Mouse (Mus musculus) limb, embryonic 15.5 days (tissue): Measurements from ENCODE around the gene Trim40. TPM values are rescaled to one million over a fixed set of nuclear protein-coding genes. Genes with fewer than 3 reads are reported as not detected.

Source experiments
- ATAC-seq: fragments of 200-750 bp; cut with Nextera tagmentation; 2 replicates; pipeline ENCODE4 v1.8.0; 2017; ENCODE audit warnings: low read depth, moderate TSS enrichment; ENCODE audit not compliant: insufficient number of reproducible peaks, low FRiP score, low TSS enrichment
- H3K27ac ChIP-seq: fragments of 300-500 bp; sonication (generic); 2 replicates; pipeline ENCODE4 v1.5.1; 2015; ENCODE audit warnings: moderate library complexity, mild to moderate bottlenecking, inconsistent platforms
- H3K27me3 ChIP-seq: fragments of 300-500 bp; sonication (generic); 2 replicates; pipeline ENCODE4 v1.6.1; 2015; ENCODE audit warnings: inconsistent platforms
- H3K36me3 ChIP-seq: fragments of 300-500 bp; sonication (generic); 2 replicates; pipeline ENCODE4 v1.6.1; 2015; ENCODE audit warnings: inconsistent platforms
- H3K4me1 ChIP-seq: fragments of 300-500 bp; sonication (generic); 2 replicates; pipeline ENCODE4 v1.6.1; 2015; ENCODE audit warnings: inconsistent platforms
- H3K4me2 ChIP-seq: fragments of 300-500 bp; sonication (generic); 2 replicates; pipeline ENCODE4 v1.6.1; 2015; ENCODE audit warnings: mild to moderate bottlenecking, inconsistent platforms
- H3K4me3 ChIP-seq: fragments of 300-500 bp; sonication (generic); 2 replicates; pipeline ENCODE4 v1.5.1; 2015; ENCODE audit warnings: mild to moderate bottlenecking, inconsistent platforms
- H3K9ac ChIP-seq: fragments of 300-500 bp; sonication (generic); 2 replicates; pipeline ENCODE4 v1.6.1; 2015; ENCODE audit warnings: inconsistent platforms
- H3K9me3 ChIP-seq: fragments of 300-500 bp; sonication (generic); 2 replicates; pipeline ENCODE4 v1.6.1; 2016; ENCODE audit warnings: inconsistent platforms
- WGBS: fragments of 180-500 bp; shearing (Covaris S2); methylation state at CpG from one replicate; pipeline ENCODE4 v1.1.7; 2015; 5-methylcytosine and 5-hydroxymethylcytosine counted together
- polyA plus RNA-seq: library from polyadenylated mRNA; unstranded; fragments of >200 nt; fragmentation: Nextera tagmentation; extraction: Ambion mirVana; gene quantifications from 2 replicates; pipeline ENCODE4 v1.2.1, GENCODE M21; 2015

The Trim40 gene
- polyA plus RNA-seq, 1 experiment from 2014 or later = not detected

DNA sequence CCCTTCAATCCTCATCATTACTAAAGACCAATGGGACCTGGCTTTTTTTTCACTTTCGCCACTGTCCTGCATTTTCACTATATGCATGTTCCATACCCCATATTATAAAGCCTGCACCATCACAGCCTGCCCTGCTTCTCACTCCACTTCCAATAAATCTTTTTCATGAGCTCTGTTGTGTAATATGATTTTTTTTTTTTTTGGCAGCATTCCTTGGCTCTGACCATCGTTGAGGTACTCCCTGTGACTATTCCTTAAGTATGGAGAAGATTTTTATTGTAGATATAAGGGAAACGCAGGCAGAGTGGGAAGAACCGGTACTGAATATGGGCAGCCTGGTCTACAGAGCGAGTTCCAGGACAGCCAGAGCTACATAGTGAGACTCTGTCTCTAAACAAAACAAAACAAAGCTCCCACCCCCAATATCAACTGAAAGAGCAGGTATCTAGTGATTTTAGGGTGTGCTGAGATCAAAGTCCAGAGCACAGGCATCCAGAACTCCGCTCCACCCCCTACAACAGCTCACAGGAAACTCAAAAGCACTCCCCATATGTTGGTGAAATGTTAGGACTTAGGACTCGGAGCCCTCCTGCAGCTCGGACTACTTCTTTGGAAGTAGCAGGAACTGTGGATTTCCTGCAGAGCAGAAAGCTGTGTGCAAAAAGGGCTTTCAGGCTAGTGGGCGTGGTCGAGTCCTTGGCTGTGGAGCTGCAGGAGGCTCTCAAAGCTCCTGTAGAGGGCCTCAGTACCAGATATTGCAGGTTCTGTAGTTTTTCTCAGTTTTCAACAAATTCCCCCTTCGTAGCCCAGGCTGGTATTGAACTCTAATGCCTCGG lies 54.1 kb downstream of the Trim40 start:
- H3K9me3 ChIP-seq = no peaks in the 10 kb centered on the region
- no peaks in the 10 kb centered on the region for H3K36me3 ChIP-seq
- H3K4me2 ChIP-seq = peak overlapping the region; percentile 64
- 28% methylated on average over 12 of the region's 12 CpGs for WGBS
- H3K27me3 ChIP-seq = no peaks in the 10 kb centered on the region
- ATAC-seq = no peak
- peak overlapping the region; percentile 74 for H3K4me3 ChIP-seq
- peak overlapping the region; percentile 95 for H3K27ac ChIP-seq
- H3K9ac ChIP-seq = no peak overlapping the region
- H3K4me1 ChIP-seq = peaks cover 9% of the 10 kb centered on the region

DNA sequence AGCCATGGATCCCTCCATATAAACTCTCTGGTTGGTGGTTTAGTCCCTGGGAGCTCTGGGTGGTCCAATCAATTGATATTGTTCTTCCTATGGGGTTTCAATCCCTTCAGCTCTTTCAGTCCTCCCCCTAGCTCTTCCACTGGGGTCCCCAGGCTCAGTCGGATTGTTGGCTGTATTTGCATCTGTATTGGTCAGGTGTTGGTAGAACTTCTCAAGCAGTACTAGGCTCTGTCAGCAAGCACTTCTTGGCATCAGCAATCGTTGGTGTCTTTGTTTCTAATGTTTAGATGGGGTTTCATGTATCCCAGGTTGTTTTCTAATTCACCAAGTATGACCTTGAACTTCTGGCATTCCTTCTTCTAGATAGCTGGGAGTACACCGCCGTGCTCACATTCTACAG lies 57.2 kb downstream of the Trim40 start:
- WGBS = 53% methylated on average over 4 of the region's 4 CpGs
- Histone ChIP-seq H3K27me3 (peaks cover 4% of the 10 kb centered on the region; the same call in 1 of the 2 replicates), H3K4me1 (peaks cover 9% of the 10 kb centered on the region), H3K36me3 (no peaks in the 10 kb centered on the region), H3K9me3 (no peaks in the 10 kb centered on the region), H3K27ac (no peak overlapping the region), H3K4me3 (no peak overlapping the region), H3K9ac (no peak overlapping the region), H3K4me2 (no peak overlapping the region)
- no peak for ATAC-seq

Other genes starting within 250 kb of the Trim40 start
- gene H2-M9, start 247.5 kb downstream of the Trim40 start, polyA plus RNA-seq = not detected in 2 replicates
- not detected in 2 replicates for gene H2-M1, start 217.9 kb downstream of the Trim40 start, polyA plus RNA-seq
- not detected in 2 replicates for gene H2-M10.5, start 117.2 kb downstream of the Trim40 start, polyA plus RNA-seq
- not detected in 2 replicates for gene H2-M10.6, start 78.0 kb downstream of the Trim40 start, polyA plus RNA-seq
- gene Trim26, start 53.0 kb downstream of the Trim40 start, polyA plus RNA-seq = 38.7 and 44.3 TPM in 2 replicates
- gene Trim15, start 22.9 kb downstream of the Trim40 start, polyA plus RNA-seq = 0.10 TPM in 1 of 2 replicates, not detected in the other
- 2.4 and 3.8 TPM in 2 replicates for gene Trim10, start 20.5 kb downstream of the Trim40 start, polyA plus RNA-seq
- gene Trim31, start 8.0 kb upstream of the Trim40 start, polyA plus RNA-seq = not detected in 2 replicates
- gene Rnf39, start 52.8 kb upstream of the Trim40 start, polyA plus RNA-seq = 6.8 and 9.1 TPM in 2 replicates
- gene Ppp1r11, start 61.6 kb upstream of the Trim40 start, polyA plus RNA-seq = 106 and 112 TPM in 2 replicates
- gene Znrd1, start 68.4 kb upstream of the Trim40 start, polyA plus RNA-seq = 83.5 and 97.9 TPM in 2 replicates
- gene Znrd1as, start 68.5 kb upstream of the Trim40 start, polyA plus RNA-seq = 5.5 and 5.9 TPM in 2 replicates
- gene 2410137M14Rik, start 91.1 kb upstream of the Trim40 start, polyA plus RNA-seq = 0.18 and 0.21 TPM in 2 replicates
- gene H2-M5, start 99.4 kb upstream of the Trim40 start, polyA plus RNA-seq = 0.87 and 0.88 TPM in 2 replicates
- 64.4 and 72.9 TPM in 2 replicates for gene Zfp57, start 111.0 kb upstream of the Trim40 start, polyA plus RNA-seq
- gene Mog, start 133.3 kb upstream of the Trim40 start, polyA plus RNA-seq = 0.14 TPM in 1 of 2 replicates, not detected in the other
- gene Gabbr1, start 155.8 kb upstream of the Trim40 start, polyA plus RNA-seq = 8.1 and 8.7 TPM in 2 replicates
- gene Olfr90, start 198.4 kb upstream of the Trim40 start, polyA plus RNA-seq = not detected in 2 replicates
- gene Olfr91, start 208.2 kb upstream of the Trim40 start, polyA plus RNA-seq = not detected in 2 replicates
- gene Olfr92, start 230.0 kb upstream of the Trim40 start, polyA plus RNA-seq = not detected in 2 replicates